Mouse (Mus musculus): Measurements from ENCODE around the gene Srsf3. TPM values are rescaled to one million over a fixed set of nuclear protein-coding genes. Genes with fewer than 3 reads are reported as not detected.

Srsf3 gene
- polyA plus RNA-seq, 1 experiment from 2014 or later = 318 TPM

Other genes with a start within 250 kb of the Srsf3 start
- gene Brpf3, start 231.5 kb upstream of the Srsf3 start, polyA plus RNA-seq (2015; fragmentation: Nextera tagmentation; extraction: Ambion mirVana) = 5.2 and 11.1 TPM in 2 replicates
- gene Pnpla1, start 174.2 kb upstream of the Srsf3 start, polyA plus RNA-seq (2015; fragmentation: Nextera tagmentation; extraction: Ambion mirVana) = not detected in 2 replicates
- 0.04 and 0.30 TPM in 2 replicates for gene 4930539E08Rik, start 117.3 kb upstream of the Srsf3 start, polyA plus RNA-seq (2015; fragmentation: Nextera tagmentation; extraction: Ambion mirVana)
- gene Pxt1, start 88.8 kb upstream of the Srsf3 start, polyA plus RNA-seq (2015; fragmentation: Nextera tagmentation; extraction: Ambion mirVana) = 0.18 TPM in 1 of 2 replicates, not detected in the other
- gene Kctd20, start 80.7 kb upstream of the Srsf3 start, polyA plus RNA-seq (2015; fragmentation: Nextera tagmentation; extraction: Ambion mirVana) = 51.0 and 59.3 TPM in 2 replicates
- 73.6 and 78.0 TPM in 2 replicates for gene Stk38, start 24.6 kb upstream of the Srsf3 start, polyA plus RNA-seq (2015; fragmentation: Nextera tagmentation; extraction: Ambion mirVana)
- 53.3 and 64.4 TPM in 2 replicates for gene Cdkn1a, start 58.3 kb downstream of the Srsf3 start, polyA plus RNA-seq (2015; fragmentation: Nextera tagmentation; extraction: Ambion mirVana)
- 0.66 and 3.1 TPM in 2 replicates for gene Rab44, start 81.5 kb downstream of the Srsf3 start, polyA plus RNA-seq (2015; fragmentation: Nextera tagmentation; extraction: Ambion mirVana)
- 14.9 and 17.9 TPM in 2 replicates for gene Cpne5, start 205.5 kb downstream of the Srsf3 start, polyA plus RNA-seq (2015; fragmentation: Nextera tagmentation; extraction: Ambion mirVana)
- 86.8 and 107 TPM in 2 replicates for gene Ppil1, start 231.6 kb downstream of the Srsf3 start, polyA plus RNA-seq (2015; fragmentation: Nextera tagmentation; extraction: Ambion mirVana)
- gene BC004004, start 236.2 kb downstream of the Srsf3 start, polyA plus RNA-seq (2015; fragmentation: Nextera tagmentation; extraction: Ambion mirVana) = 91.1 and 96.0 TPM in 2 replicates

Measured in heart, embryonic 15.5 days (tissue).